Mouse (Mus musculus) neutrophil, adult 83 days (primary cell): Measurements from ENCODE around the gene Fbxo5. TPM values are rescaled to one million over a fixed set of nuclear protein-coding genes. Genes with fewer than 3 reads are reported as not detected.

Experiments used
- total RNA-seq, 2 experiments: library from RNA; stranded (reverse); gene quantifications; one replicate each; pipeline ENCODE4 v1.2.4; 2023

The Fbxo5 gene
- 10 to 100 TPM; 27.6 to 29.0 TPM for total RNA-seq

DNA sequence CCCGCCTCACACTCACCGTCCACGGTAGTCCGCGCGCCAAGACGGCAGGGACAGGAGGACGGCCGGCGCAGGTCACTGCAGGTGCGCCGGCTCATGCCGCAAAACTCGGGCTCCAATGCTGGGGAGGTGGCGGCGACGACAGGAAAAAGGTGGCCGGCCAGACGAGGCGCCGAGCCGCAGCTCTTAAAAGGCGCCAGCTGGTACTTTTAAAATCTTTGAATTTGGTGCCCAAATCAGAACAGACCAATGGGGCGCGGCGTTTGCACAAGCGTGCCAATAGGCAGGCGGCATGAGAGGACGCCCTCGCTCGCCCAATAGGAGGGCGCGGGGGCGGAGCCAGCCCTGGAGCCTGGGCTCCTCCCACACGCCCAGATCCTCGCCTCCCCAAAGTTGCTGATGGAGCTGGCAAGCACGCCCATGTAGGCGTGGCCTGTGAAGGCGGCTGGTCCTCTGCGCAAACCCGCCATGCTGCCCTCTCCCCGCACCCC is at the start of gene Fbxo5:
Gene Fbxo5 (minus strand): TSS at position 358 of the 488 bp plus-strand sequence.

DNA sequence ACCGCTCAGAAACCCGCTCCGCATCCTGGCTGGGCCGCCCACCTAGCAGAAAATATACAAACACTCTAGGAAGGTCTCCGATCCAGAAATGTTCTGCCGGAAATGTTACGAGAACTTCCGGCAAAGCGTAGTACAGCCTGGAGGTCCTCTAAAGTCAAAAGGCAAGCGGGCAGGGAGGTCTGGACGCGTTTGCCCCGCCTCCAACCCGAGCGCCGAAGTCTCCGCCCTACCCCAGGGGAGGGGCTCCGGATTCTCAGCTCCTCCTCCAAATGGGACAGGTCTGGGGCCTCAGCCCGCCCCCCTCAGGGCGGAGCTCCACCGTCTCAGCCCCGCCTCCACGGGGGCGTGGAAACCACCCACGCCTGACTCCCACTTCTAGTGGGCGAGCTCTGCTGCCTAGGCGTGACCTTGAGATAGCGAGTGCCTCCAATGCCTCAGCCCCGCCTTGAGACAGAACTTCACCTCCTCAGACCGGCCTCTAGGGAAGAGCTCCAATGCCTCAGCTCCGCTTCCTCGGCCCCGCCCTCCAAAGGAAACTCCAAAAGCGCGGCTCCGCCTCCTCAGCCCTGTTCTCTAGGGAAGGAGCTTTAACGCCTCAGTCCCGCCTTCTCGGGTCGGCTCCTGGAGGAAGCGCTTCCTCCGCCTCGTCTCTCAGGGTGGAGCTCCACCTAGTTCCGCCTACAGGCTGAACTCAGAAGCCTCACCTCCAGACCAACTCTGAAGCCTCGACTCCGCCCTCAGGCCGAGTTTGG is 18.5 kb upstream of the Fbxo5 start, which contains the start of gene Mtrf1l:
Gene Mtrf1l (minus strand): TSS at position 171 of the 752 bp plus-strand sequence.

Other genes with a start within 250 kb of the Fbxo5 start
- not detected for gene Myct1, start 211.8 kb downstream of the Fbxo5 start, total RNA-seq
- gene Vip, start 166.4 kb downstream of the Fbxo5 start, total RNA-seq: not detected
- 1 to 10 TPM; 7.2 to 8.9 TPM for gene Mtrf1l, start 18.3 kb upstream of the Fbxo5 start, total RNA-seq
- not detected for gene Rgs17, start 116.8 kb upstream of the Fbxo5 start, total RNA-seq